Mouse (Mus musculus) midbrain, embryonic 14.5 days (tissue): ENCODE measurements at regions not wholly inside any gene's neighbourhood (a gene's known extent, or its start where the extent isn't known, plus 50 kb on each side); places are given as distances from the start of the nearest gene placed in this dataset.

ENCODE experiments used
- ATAC-seq: fragments of 200-750 bp; cut with Nextera tagmentation; 2 replicates; pipeline ENCODE4 v1.8.0; 2017; ENCODE audit warnings: moderate number of reproducible peaks, moderate library complexity; ENCODE audit not compliant: low FRiP score, low TSS enrichment
- DNase-seq: peaks from one replicate; pipeline ENCODE4 v3.0.0-alpha.2; 2015
- H3K27ac ChIP-seq: fragments of 300-500 bp; sonication (generic); replicated peaks from 2 replicates; pipeline ENCODE4 v1.5.1; 2014; ENCODE audit warnings: mild to moderate bottlenecking, low read depth, low read length, moderate library complexity
- H3K27me3 ChIP-seq: fragments of 300-500 bp; sonication (generic); 2 replicates; pipeline ENCODE4 v1.6.1; 2014; ENCODE audit warnings: low read length, control low read depth, mixed read lengths; ENCODE audit not compliant: control insufficient read depth, insufficient read depth
- H3K36me3 ChIP-seq: fragments of 300-500 bp; sonication (generic); 2 replicates; pipeline ENCODE4 v1.6.1; 2014; ENCODE audit warnings: low read length, control low read depth; ENCODE audit not compliant: control insufficient read depth, insufficient read depth
- H3K4me1 ChIP-seq: fragments of 300-500 bp; sonication (generic); 2 replicates; pipeline ENCODE4 v1.6.1; 2014; ENCODE audit warnings: mild to moderate bottlenecking, antibody characterized with exemption, low read length, control low read depth; ENCODE audit not compliant: control insufficient read depth, insufficient read depth
- H3K4me2 ChIP-seq: fragments of 300-500 bp; sonication (generic); 2 replicates; pipeline ENCODE4 v1.6.1; 2014; ENCODE audit warnings: mild to moderate bottlenecking, low read length, moderate library complexity
- H3K4me3 ChIP-seq: fragments of 300-500 bp; sonication (generic); replicated peaks from 2 replicates; pipeline ENCODE4 v1.5.1; 2014; ENCODE audit warnings: low read depth, low read length
- H3K9ac ChIP-seq: fragments of 300-500 bp; sonication (generic); replicated peaks from 2 replicates; pipeline ENCODE4 v1.6.1; 2014; ENCODE audit warnings: mild to moderate bottlenecking, low read length, moderate library complexity
- H3K9me3 ChIP-seq: fragments of 300-500 bp; sonication (generic); 2 replicates; pipeline ENCODE4 v1.6.1; 2016; ENCODE audit warnings: low read length, control low read depth, mixed read lengths; ENCODE audit not compliant: control insufficient read depth
- WGBS: fragments of 180-500 bp; shearing (Covaris S2); extraction: QIAGEN DNeasy Blood & Tissue Kit; methylation state at CpG from one replicate; pipeline ENCODE4 v1.1.7; 2014; 5-methylcytosine and 5-hydroxymethylcytosine counted together

DNA sequence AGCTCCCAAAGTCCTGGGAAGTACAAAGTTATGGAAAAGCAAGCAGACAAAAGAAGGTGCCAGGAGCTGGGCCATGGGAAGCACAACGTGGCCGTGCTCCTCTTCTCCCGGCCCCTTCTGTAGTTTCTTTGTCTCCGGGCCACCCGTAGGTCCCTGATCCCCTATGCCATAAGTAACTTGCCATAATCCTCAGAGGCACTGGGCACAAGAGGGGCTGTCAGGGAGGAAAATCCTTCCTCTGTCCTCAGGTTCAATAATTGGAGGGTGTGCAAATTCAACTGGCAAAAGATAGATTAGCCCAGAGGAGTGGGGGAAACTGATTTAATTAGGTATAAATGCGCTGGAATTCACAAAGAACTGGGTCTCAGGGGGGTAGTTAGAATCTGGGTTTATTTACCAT is 256.1 kb upstream of the Jarid2 start:
- H3K36me3 ChIP-seq, result no peaks in the 10 kb centered on the region
- peak; percentile 69 for DNase-seq
- WGBS, result 2% methylated on average over 6 of the region's 6 CpGs
- no peaks in the 10 kb centered on the region for H3K27me3 ChIP-seq
- no peak overlapping the region for H3K27ac ChIP-seq
- no peak overlapping the region for H3K4me2 ChIP-seq
- H3K9ac ChIP-seq, result no peak overlapping the region
- peaks cover 9% of the 10 kb centered on the region for H3K4me1 ChIP-seq
- ATAC-seq, result no peak; the same call in 1 of the 2 replicates
- H3K9me3 ChIP-seq, result no peaks in the 10 kb centered on the region
- no peak overlapping the region for H3K4me3 ChIP-seq

DNA sequence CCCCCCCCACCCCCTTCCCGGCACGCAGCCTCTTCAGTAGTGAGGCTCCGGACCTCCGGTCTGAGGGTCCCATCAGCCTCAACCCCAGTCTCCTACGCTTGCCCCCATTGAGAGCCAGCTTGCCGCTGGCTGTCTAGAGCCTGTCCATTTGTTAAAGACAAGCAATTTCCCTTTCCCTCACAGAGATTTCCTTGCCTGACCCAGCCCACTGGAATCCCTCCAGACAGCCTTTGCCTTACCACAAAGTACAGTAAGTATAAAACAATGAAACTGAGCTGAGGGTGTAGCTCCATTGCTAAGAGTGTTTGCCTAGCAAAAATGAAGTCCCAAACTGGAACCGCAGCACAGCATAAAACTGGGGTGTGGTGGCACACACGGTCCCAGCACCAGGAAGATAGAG is 252.4 kb upstream of the Jarid2 start:
- WGBS, result 38% methylated on average over 8 of the region's 8 CpGs
- no peaks in the 10 kb centered on the region for H3K9me3 ChIP-seq
- no peak overlapping the region for H3K4me3 ChIP-seq
- no peak overlapping the region for H3K4me2 ChIP-seq
- no peak overlapping the region for H3K27ac ChIP-seq
- ATAC-seq, result no peak
- DNase-seq, result no peak
- no peak overlapping the region for H3K9ac ChIP-seq
- no peaks in the 10 kb centered on the region for H3K36me3 ChIP-seq
- H3K4me1 ChIP-seq, result peaks cover 9% of the 10 kb centered on the region
- H3K27me3 ChIP-seq, result no peaks in the 10 kb centered on the region

DNA sequence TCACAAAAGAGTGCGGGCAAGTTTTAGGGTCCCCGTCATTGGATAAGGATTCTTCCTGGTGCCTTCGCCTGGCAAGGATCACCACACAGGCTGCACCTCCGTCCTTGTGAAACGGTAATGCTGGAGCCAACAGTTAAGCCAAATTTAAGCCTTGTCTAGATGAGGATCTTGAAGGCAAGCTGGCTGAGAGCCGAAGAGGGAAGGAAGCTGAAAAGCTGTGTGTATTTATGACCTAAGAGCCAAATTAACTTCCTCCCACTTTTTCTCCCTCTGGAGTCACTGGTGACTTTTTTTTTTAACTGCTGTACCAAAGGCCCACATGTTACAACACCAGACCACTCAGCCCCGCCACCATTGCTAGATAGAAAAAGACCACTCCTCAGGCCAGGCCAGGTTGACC is 249.1 kb upstream of the Jarid2 start:
- no peaks in the 10 kb centered on the region for H3K36me3 ChIP-seq
- no peaks in the 10 kb centered on the region for H3K27me3 ChIP-seq
- no peaks in the 10 kb centered on the region for H3K4me1 ChIP-seq
- H3K9ac ChIP-seq, result no peak overlapping the region
- H3K4me2 ChIP-seq, result no peak overlapping the region
- H3K9me3 ChIP-seq, result no peaks in the 10 kb centered on the region
- H3K4me3 ChIP-seq, result no peak overlapping the region
- no peak overlapping the region for H3K27ac ChIP-seq
- no peak for ATAC-seq
- DNase-seq, result no peak
- WGBS, result 93% methylated on average over 7 of the region's 7 CpGs

DNA sequence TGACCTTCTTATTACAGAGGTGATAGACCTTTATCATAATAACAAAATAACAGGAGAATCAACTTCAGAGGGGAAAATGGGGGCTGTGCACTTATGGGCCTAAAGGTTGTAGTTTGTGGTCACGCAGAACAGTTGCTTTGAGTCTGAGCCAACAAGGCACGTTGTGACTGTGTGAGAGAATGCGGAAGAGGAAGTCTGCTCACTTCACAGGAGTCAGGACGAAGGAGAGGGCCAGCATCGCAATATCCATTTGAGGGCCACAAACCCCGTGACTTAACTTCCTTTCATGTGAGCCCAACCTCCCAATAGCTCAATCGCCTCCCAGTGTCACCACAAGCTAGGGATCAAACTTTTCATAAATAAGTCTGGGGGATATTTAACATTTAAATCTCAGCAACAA is 246.6 kb upstream of the Jarid2 start:
- no peaks in the 10 kb centered on the region for H3K36me3 ChIP-seq
- no peak overlapping the region for H3K4me2 ChIP-seq
- no peaks in the 10 kb centered on the region for H3K4me1 ChIP-seq
- no peak overlapping the region for H3K27ac ChIP-seq
- H3K4me3 ChIP-seq, result no peak overlapping the region
- DNase-seq (no peak), ATAC-seq (no peak)
- H3K27me3 ChIP-seq, result no peaks in the 10 kb centered on the region
- H3K9ac ChIP-seq, result no peak overlapping the region
- 90% methylated on average over 7 of the region's 7 CpGs for WGBS
- no peaks in the 10 kb centered on the region for H3K9me3 ChIP-seq

DNA sequence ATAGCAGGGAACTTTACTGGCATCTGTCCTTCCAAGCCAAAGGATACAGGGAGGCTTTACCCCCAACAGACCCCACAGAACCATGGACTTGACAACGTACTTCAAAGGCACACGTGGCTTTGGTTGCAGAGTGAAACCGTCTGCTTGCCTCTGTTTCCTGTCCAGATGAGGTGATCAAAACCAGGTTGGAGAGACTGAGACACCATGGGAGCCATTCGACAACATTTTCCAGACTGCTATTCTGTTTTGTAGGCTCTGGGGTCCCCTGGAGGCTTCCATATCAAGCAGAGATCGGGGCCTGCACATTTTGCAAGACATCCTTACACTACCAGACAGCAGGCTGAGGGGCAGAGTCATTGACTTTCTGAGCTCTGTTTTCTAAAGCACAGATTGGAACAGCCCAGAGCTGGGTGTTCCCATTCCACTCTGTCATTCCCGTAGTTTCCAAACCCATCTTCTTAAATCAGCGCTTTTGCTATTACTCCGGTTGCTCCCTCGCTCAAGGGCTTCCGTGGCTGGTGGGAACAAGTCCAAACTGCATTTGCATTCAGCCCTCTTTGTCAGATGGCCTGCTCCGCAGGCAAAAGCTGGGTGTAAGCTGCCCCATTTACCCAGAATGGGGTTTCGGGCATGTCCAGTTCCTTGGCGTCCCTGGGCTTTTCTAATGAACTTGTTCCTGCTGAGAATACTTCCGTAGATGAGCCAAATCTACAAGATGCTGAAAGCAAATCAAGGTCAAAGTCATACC is 244.5 kb upstream of the Jarid2 start:
- no peak overlapping the region for H3K27ac ChIP-seq
- DNase-seq (peak; percentile 39), ATAC-seq (no peak)
- WGBS, result 76% methylated on average over 14 of the region's 14 CpGs
- no peak overlapping the region for H3K4me3 ChIP-seq
- H3K4me2 ChIP-seq, result no peak overlapping the region
- H3K4me1 ChIP-seq, result no peaks in the 10 kb centered on the region
- H3K9me3 ChIP-seq, result no peaks in the 10 kb centered on the region
- H3K27me3 ChIP-seq, result no peaks in the 10 kb centered on the region
- no peak overlapping the region for H3K9ac ChIP-seq
- no peaks in the 10 kb centered on the region for H3K36me3 ChIP-seq

DNA sequence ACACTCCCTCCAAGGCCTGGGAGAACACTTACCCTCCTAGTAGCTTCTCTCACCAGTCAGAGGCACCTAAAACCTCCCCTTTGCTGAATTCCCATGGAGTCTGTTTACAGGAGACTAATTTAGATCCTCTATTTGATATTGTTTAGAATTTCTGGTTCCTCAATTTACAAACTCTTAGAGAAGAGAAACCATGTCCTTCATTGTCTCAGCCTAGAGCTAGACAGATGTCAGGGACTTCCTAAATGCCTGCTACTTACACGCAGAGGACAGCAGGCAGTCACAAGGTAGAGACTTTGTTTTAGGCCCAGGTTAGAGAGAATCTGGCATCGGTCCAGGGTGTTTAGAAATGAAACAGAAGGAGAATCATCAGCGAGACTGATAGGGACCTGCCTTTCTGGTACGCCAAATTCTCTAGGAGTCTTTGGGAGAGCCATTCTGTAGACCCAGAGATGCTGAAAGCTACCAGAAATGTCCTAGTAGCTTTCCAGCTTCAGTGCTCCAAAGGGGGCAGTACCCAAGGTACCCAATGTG is 238.3 kb upstream of the Jarid2 start:
- no peak overlapping the region for H3K27ac ChIP-seq
- H3K4me2 ChIP-seq, result no peak overlapping the region
- DNase-seq (no peak), ATAC-seq (no peak)
- 79% methylated on average over 4 of the region's 4 CpGs for WGBS
- H3K36me3 ChIP-seq, result no peaks in the 10 kb centered on the region
- no peak overlapping the region for H3K9ac ChIP-seq
- H3K4me3 ChIP-seq, result no peak overlapping the region
- H3K9me3 ChIP-seq, result no peaks in the 10 kb centered on the region
- no peaks in the 10 kb centered on the region for H3K4me1 ChIP-seq
- no peaks in the 10 kb centered on the region for H3K27me3 ChIP-seq

DNA sequence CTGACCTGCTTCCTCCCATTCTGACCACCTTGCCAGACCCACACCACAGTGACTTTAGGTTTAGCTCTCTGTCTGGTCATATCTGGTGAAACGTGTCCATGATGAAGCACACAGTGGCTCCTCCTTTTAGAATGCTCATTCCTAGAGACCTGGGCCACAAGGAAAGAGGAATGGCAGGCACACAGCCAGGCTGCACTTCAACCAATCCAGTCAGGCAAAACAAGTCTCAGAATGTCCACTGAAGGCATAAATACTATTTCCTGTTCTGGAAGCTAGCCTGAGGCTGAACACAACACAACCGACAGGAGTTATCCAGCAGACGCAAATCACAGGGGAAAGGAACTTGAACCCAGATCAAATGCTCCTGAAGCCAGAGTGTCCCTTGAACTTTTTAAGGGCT is 235.4 kb upstream of the Jarid2 start:
- H3K9me3 ChIP-seq, result no peaks in the 10 kb centered on the region
- ATAC-seq (no peak), DNase-seq (no peak)
- no peak overlapping the region for H3K9ac ChIP-seq
- no peak overlapping the region for H3K4me2 ChIP-seq
- no peak overlapping the region for H3K27ac ChIP-seq
- H3K4me3 ChIP-seq, result no peak overlapping the region
- no peaks in the 10 kb centered on the region for H3K4me1 ChIP-seq
- H3K36me3 ChIP-seq, result no peaks in the 10 kb centered on the region
- no peaks in the 10 kb centered on the region for H3K27me3 ChIP-seq
- 86% methylated on average over 3 of the region's 3 CpGs for WGBS

DNA sequence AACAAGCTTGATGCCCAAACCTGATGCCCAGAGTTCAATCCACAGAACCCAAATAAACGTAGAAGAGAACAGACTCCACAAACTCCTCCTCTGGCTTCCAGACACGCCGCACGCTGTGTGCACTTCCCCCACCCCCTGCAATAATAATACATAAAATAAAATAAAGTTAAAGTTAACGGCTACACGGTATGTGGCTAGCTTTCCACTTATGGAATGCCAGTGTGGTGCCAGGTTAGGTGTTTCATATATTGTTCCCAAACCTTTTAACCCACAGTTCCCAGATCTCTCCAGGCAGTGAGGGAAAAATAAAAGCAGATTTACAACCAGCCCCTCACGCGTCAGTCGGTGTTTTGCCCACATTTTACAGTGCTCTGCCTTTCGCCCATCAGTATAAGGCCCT is 233.8 kb upstream of the Jarid2 start:
- H3K9me3 ChIP-seq, result no peaks in the 10 kb centered on the region
- no peak overlapping the region for H3K4me2 ChIP-seq
- ATAC-seq (no peak), DNase-seq (no peak)
- no peaks in the 10 kb centered on the region for H3K36me3 ChIP-seq
- no peaks in the 10 kb centered on the region for H3K27me3 ChIP-seq
- H3K4me1 ChIP-seq, result no peaks in the 10 kb centered on the region
- H3K4me3 ChIP-seq, result no peak overlapping the region
- H3K9ac ChIP-seq, result no peak overlapping the region
- H3K27ac ChIP-seq, result no peak overlapping the region
- WGBS, result 91% methylated on average over 10 of the region's 10 CpGs

DNA sequence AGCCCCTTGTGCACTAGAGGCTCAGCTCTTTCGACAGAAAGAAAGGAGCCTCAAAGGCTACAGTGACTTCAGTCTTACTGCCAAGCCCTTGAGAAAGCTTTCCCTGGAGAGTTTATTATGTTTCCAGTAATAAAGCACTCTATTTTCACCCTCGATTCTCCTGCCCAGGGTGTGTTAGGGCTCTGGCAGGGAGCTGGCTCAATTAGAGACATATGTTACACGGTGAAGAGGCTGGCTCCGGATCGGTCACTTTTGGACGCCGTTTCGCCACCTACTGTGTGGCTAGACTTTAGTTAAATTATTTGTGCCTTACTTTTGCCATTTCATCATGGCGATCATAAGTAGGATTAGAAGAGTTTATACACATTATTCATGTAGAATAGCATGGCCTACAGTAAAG is 232.7 kb upstream of the Jarid2 start:
- no peak for DNase-seq
- no peak overlapping the region for H3K4me2 ChIP-seq
- H3K27ac ChIP-seq, result no peak overlapping the region
- H3K9me3 ChIP-seq, result no peaks in the 10 kb centered on the region
- no peak overlapping the region for H3K9ac ChIP-seq
- no peak for ATAC-seq
- no peak overlapping the region for H3K4me3 ChIP-seq
- H3K27me3 ChIP-seq, result no peaks in the 10 kb centered on the region
- 82% methylated on average over 9 of the region's 9 CpGs for WGBS
- H3K4me1 ChIP-seq, result no peaks in the 10 kb centered on the region
- no peaks in the 10 kb centered on the region for H3K36me3 ChIP-seq
